Mouse (Mus musculus): ENCODE measurements around the gene Zfp9. TPM values are rescaled to one million over a fixed set of nuclear protein-coding genes. Genes with fewer than 3 reads are reported as not detected.

The Zfp9 gene
- polyA plus RNA-seq, 1 experiment from 2014 or later = 9.1 TPM

DNA sequence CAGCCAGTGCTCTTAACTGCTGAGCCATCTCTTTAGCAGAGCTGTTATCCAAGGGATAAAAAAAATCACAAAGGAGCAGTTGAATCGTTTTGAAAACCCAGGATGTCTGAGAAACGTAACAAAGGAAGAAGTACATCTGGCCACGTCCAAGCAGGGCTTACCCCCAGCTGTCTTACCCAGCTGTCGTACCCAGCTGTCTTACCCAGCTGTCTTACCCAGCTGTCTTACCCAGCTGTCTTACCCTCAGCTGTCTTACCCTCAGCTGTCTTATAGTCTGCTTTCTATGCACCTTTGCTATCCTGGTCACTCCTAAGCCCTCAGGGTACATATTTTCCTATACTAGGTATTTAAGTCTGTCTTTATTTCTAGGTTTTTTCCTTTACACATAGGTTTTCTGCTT, 47.6 kb downstream of the Zfp9 start:
- ATAC-seq (ENCODE audit: insufficient number of reproducible peaks, low FRiP score) = no peak
- H3K27me3 ChIP-seq (replicated peaks) = no peaks in the 10 kb centered on the region
- H3K4me2 ChIP-seq = no peak overlapping the region
- WGBS = 85% methylated on average over 4 of the region's 4 CpGs
- H3K4me1 ChIP-seq (replicated peaks) = no peaks in the 10 kb centered on the region
- H3K27ac ChIP-seq (ENCODE audit: poor library complexity, severe bottlenecking) = no peak overlapping the region
- H3K9ac ChIP-seq = no peak overlapping the region
- peaks cover 15% of the 10 kb centered on the region for H3K9me3 ChIP-seq (replicated peaks)
- no peak overlapping the region for H3K4me3 ChIP-seq
- peaks cover 50% of the 10 kb centered on the region for H3K36me3 ChIP-seq

DNA sequence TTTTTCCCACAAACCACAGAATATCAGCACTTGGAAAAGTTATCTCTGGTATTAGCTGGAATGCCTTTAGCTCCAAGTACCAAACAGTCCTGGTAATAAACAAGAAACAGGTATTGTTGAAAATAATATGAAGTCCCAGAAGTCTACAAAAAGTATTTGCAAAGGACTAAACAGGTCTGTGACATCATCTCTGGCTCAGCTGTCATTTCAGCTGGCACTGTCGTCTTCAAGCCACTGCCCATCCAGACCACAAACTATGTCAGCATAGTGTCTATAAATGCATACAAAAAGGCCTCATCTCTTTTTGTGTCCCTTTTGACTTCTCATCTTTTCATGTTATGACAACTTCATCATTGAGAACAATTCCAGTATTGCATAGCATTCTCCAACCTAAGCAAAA, 52.5 kb downstream of the Zfp9 start:
- Histone ChIP-seq H3K4me1 (replicated peaks) (no peaks in the 10 kb centered on the region), H3K27ac (ENCODE audit: poor library complexity, severe bottlenecking) (no peak overlapping the region), H3K9ac (no peak overlapping the region), H3K4me3 (no peak overlapping the region), H3K36me3 (peaks cover 43% of the 10 kb centered on the region), H3K9me3 (replicated peaks) (peaks cover 15% of the 10 kb centered on the region), H3K27me3 (replicated peaks) (no peaks in the 10 kb centered on the region), H3K4me2 (no peak overlapping the region)
- ATAC-seq (ENCODE audit: insufficient number of reproducible peaks, low FRiP score) = no peak
- 90% methylated on average over 1 of the region's 1 CpGs for WGBS

DNA sequence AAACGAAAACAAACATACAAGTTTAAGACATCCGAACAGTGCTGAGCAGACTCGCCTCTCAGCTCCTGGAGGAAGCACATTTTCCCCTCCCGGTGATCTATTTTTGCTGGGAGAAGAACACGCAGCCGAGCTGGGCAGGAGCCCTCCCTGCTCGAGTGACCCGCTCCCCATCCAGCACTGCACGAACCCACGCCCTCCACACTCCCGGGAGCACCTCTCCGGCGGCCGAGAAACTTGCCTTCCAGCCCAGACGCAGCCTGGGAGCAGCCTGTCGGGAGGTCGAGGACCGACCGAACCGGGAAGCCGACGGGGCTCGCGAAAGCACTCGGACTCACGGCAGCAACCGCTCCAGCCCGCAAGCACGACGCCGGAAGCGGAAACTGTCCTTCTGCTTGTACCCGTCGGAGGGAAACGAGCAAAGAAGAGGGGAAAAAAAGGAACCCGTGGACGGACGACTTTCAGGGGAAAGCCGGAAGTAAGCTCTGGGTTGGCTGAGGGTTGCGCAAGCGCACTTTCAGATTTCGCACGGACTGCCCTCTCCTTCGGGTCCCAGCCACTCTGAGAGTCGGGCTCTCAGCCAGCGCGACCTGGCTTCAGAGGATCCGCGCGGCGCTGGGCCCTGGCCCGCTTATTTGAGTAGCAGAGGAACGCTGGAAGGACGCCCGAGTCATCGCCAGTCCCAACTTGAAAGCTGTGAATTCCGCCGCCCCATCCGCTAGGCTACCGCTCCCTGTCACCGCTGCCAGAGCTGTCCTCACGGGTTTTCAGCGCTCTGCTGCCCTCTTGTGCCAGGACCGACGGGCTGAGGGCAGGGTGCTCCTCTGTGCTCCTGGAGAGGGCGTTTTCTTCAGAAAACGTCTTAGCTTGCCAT, 59.8 kb downstream of the Zfp9 start, which contains the start of gene Bms1:
Bms1 (minus strand) TSS at position 425 of the 871 bp plus-strand sequence.
- peak; percentile 96 for ATAC-seq (ENCODE audit: insufficient number of reproducible peaks, low FRiP score)
- Histone ChIP-seq H3K27ac (ENCODE audit: poor library complexity, severe bottlenecking) (peak within 1 kb of the TSS; percentile 86), H3K9me3 (replicated peaks) (no peaks in the 10 kb centered on the region), H3K9ac (peak within 1 kb of the TSS; percentile 92), H3K27me3 (replicated peaks) (no peaks in the 10 kb centered on the region), H3K36me3 (peaks cover 26% of the 10 kb centered on the region), H3K4me1 (replicated peaks) (peaks cover 8% of the 10 kb centered on the region), H3K4me2 (peak within 1 kb of the TSS; percentile 66), H3K4me3 (peak within 1 kb of the TSS; percentile 90)
- under 1% methylated on average over 67 of the region's 67 CpGs for WGBS

Small RNA genes within 50 kb of the gene (microRNA-seq; reads per million reads assigned to microRNA genes)
- not detected for gene Gm25953

Other genes with a start within 250 kb of the Zfp9 start
- 29.7 and 31.5 TPM in 2 replicates for gene Bms1, start 59.8 kb downstream of the Zfp9 start, polyA plus RNA-seq (2016; fragmentation: Nextera tagmentation; extraction: Ambion mirVana)
- gene Zfp248, start 23.8 kb downstream of the Zfp9 start, polyA plus RNA-seq (2016; fragmentation: Nextera tagmentation; extraction: Ambion mirVana) = 5.9 and 7.1 TPM in 2 replicates
- gene Ankrd26, start 82.9 kb upstream of the Zfp9 start, polyA plus RNA-seq (2016; fragmentation: Nextera tagmentation; extraction: Ambion mirVana) = 8.3 and 9.1 TPM in 2 replicates

Data from heart, embryonic 12.5 days (tissue).